Mouse (Mus musculus) liver, embryonic 14.5 days (tissue): ENCODE measurements at regions not wholly inside any gene's neighbourhood (a gene's known extent, or its start where the extent isn't known, plus 50 kb on each side); places are given as distances from the start of the nearest gene placed in this dataset.

Experiments used
- CTCF ChIP-seq: IDR thresholded peaks from 2 replicates; pipeline ENCODE4 v1.5.1; 2016; ENCODE audit warnings: antibody characterized with exemption, low read depth, control low read depth
- EP300 ChIP-seq: IDR thresholded peaks from 2 replicates; pipeline ENCODE4 v1.6.1; 2016; ENCODE audit warnings: antibody characterized with exemption, low read depth

GRCm38 (mm10) chr10:24453507-24453906 is 141.7 kb upstream of the Ccn2 start:
- TF ChIP-seq CTCF (no peak), EP300 (no peak)
